Mouse (Mus musculus) liver, embryonic 14.5 days (tissue): ENCODE data around the gene Stx6. TPM values are rescaled to one million over a fixed set of nuclear protein-coding genes. Genes with fewer than 3 reads are reported as not detected.

ENCODE experiments used
- ATAC-seq: fragments of 200-750 bp; cut with Nextera tagmentation; 2 replicates; pipeline ENCODE4 v1.8.0; 2017; ENCODE audit warnings: moderate number of reproducible peaks, mild to moderate bottlenecking, moderate library complexity; ENCODE audit not compliant: insufficient read depth
- DNase-seq, 3 experiments: peaks; one replicate each; pipeline ENCODE4 v3.0.0-alpha.2; 2012 to 2013; ENCODE audit warnings: low read depth in 3 of 3, low spot score in 3 of 3
- H3K27ac ChIP-seq: fragments of 300-500 bp; sonication (generic); 2 replicates; pipeline ENCODE4 v1.5.1; 2014; ENCODE audit warnings: moderate library complexity, mild to moderate bottlenecking, control low read depth, inconsistent platforms
- H3K27me3 ChIP-seq: fragments of 300-500 bp; sonication (generic); 2 replicates; pipeline ENCODE4 v1.6.1; 2014; ENCODE audit warnings: mild to moderate bottlenecking, low read length, moderate library complexity; ENCODE audit not compliant: control insufficient read depth, insufficient read depth
- H3K36me3 ChIP-seq: fragments of 300-500 bp; sonication (generic); replicated peaks from 2 replicates; pipeline ENCODE4 v1.6.1; 2014; ENCODE audit warnings: low read depth; ENCODE audit not compliant: control insufficient read depth, insufficient read depth
- H3K4me1 ChIP-seq, 2 experiments: fragments of 200-500 bp in 1 of 2; fragments of 300-500 bp in 1 of 2; sonication (generic) in 1 of 2; replicated peaks; 2 replicates each; pipeline ENCODE4 v1.6.1; 2012 to 2014; ENCODE audit warnings: antibody characterized with exemption in 1 of 2, inconsistent platforms in 1 of 2, low read length in 1 of 2; ENCODE audit not compliant: control insufficient read depth in 2 of 2, insufficient read depth in 2 of 2
- H3K4me2 ChIP-seq: fragments of 300-500 bp; sonication (generic); 2 replicates; pipeline ENCODE4 v1.6.1; 2014; ENCODE audit warnings: low read depth, mild to moderate bottlenecking, control low read depth, moderate library complexity
- H3K4me3 ChIP-seq, 2 experiments: fragments of 200-500 bp in 1 of 2; fragments of 300-500 bp in 1 of 2; sonication (generic) in 1 of 2; 2 replicates each; pipeline ENCODE4 v1.5.1; 2012 to 2014; ENCODE audit warnings: low read depth in 2 of 2, low read length in 2 of 2, mild to moderate bottlenecking in 2 of 2, control low read depth in 1 of 2, inconsistent platforms in 1 of 2, moderate library complexity in 1 of 2; ENCODE audit not compliant: insufficient read depth in 1 of 2
- H3K9ac ChIP-seq: fragments of 300-500 bp; sonication (generic); replicated peaks from 2 replicates; pipeline ENCODE4 v1.6.1; 2014; ENCODE audit warnings: mild to moderate bottlenecking, control low read depth, moderate library complexity
- H3K9me3 ChIP-seq: fragments of 300-500 bp; sonication (generic); 2 replicates; pipeline ENCODE4 v1.6.1; 2016; ENCODE audit warnings: low read length, mixed read lengths; ENCODE audit not compliant: control insufficient read depth
- CTCF ChIP-seq: IDR thresholded peaks from 2 replicates; pipeline ENCODE4 v1.5.1; 2016; ENCODE audit warnings: antibody characterized with exemption, low read depth, control low read depth
- EP300 ChIP-seq: IDR thresholded peaks from 2 replicates; pipeline ENCODE4 v1.6.1; 2016; ENCODE audit warnings: antibody characterized with exemption, low read depth
- WGBS: fragments of 180-500 bp; shearing (Covaris S2); extraction: QIAGEN DNeasy Blood & Tissue Kit; methylation state at CpG from one replicate; pipeline ENCODE4 v1.1.7; 2014; ENCODE audit not compliant: insufficient replicate concordance; 5-methylcytosine and 5-hydroxymethylcytosine counted together
- polyA plus RNA-seq, 2 experiments: library from polyadenylated mRNA; depleted of rRNA in 1 of 2; stranded (reverse) in 1 of 2; unstranded in 1 of 2; fragments of >200 nt; fragmentation: Nextera tagmentation in 1 of 2; extraction: Ambion mirVana in 1 of 2; gene quantifications; 2 replicates each; pipeline versions ENCODE4 v1.2.1 to v1.2.3; 2012 to 2014

Gene Stx6
- polyA plus RNA-seq, 2 experiments = 5.8 to 9.4 TPM

- H3K9me3 ChIP-seq = no peaks in the 10 kb centered on the region
- H3K9ac ChIP-seq = no peak overlapping the region
- no peak for TF ChIP-seq EP300
- no peak for TF ChIP-seq CTCF
- no peaks in the 10 kb centered on the region for H3K4me1 ChIP-seq
- no peaks in the 10 kb centered on the region for H3K27me3 ChIP-seq
- ATAC-seq (no peak), DNase-seq (no peak)
- H3K36me3 ChIP-seq = no peaks in the 10 kb centered on the region
- no peak overlapping the region for H3K4me3 ChIP-seq
- 69% methylated on average over 2 of the region's 2 CpGs for WGBS
- H3K27ac ChIP-seq = no peak overlapping the region
- no peak overlapping the region for H3K4me2 ChIP-seq
Observed at GRCm38 (mm10) chr1:155191671-155192070, 33.2 kb downstream of the Stx6 start.

- H3K4me2 ChIP-seq = no peak overlapping the region
- H3K4me3 ChIP-seq = no peak overlapping the region
- ATAC-seq = no peak
- no peak for DNase-seq
- 79% methylated on average over 15 of the region's 15 CpGs for WGBS
- no peaks in the 10 kb centered on the region for H3K27me3 ChIP-seq
- no peak overlapping the region for H3K9ac ChIP-seq
- no peaks in the 10 kb centered on the region for H3K9me3 ChIP-seq
- TF ChIP-seq CTCF (no peak), EP300 (no peak)
- no peaks in the 10 kb centered on the region for H3K4me1 ChIP-seq
- H3K27ac ChIP-seq = no peak overlapping the region
- no peaks in the 10 kb centered on the region for H3K36me3 ChIP-seq
Observed at GRCm38 (mm10) chr1:155192805-155193368, 34.4 kb downstream of the Stx6 start.

- TF ChIP-seq CTCF (no peak), EP300 (no peak)
- no peaks in the 10 kb centered on the region; a peak in 1 of 4 replicates for H3K4me1 ChIP-seq
- no peak overlapping the region for H3K9ac ChIP-seq
- 73% methylated on average over 4 of the region's 4 CpGs for WGBS
- no peak overlapping the region for H3K27ac ChIP-seq
- no peak overlapping the region for H3K4me3 ChIP-seq
- H3K36me3 ChIP-seq = no peaks in the 10 kb centered on the region; the same call in 1 of the 2 replicates
- ATAC-seq (no peak), DNase-seq (no peak)
- no peaks in the 10 kb centered on the region for H3K27me3 ChIP-seq
- H3K9me3 ChIP-seq = no peaks in the 10 kb centered on the region
- no peak overlapping the region for H3K4me2 ChIP-seq
Observed at GRCm38 (mm10) chr1:155196691-155197090, 38.2 kb downstream of the Stx6 start.

- Histone ChIP-seq H3K9ac (no peak overlapping the region), H3K4me3 (no peak overlapping the region), H3K4me1 (no peaks in the 10 kb centered on the region; a peak in 1 of 4 replicates), H3K27me3 (no peaks in the 10 kb centered on the region), H3K36me3 (no peaks in the 10 kb centered on the region; the same call in 1 of the 2 replicates), H3K27ac (no peak overlapping the region), H3K9me3 (no peaks in the 10 kb centered on the region), H3K4me2 (no peak overlapping the region)
- DNase-seq (no peak), ATAC-seq (no peak)
- 70% methylated on average over 6 of the region's 6 CpGs for WGBS
- TF ChIP-seq EP300 = no peak
- no peak for TF ChIP-seq CTCF
Observed at GRCm38 (mm10) chr1:155199522-155199921, 41.0 kb downstream of the Stx6 start.

- TF ChIP-seq EP300 (no peak), CTCF (no peak)
- WGBS = 49% methylated on average over 2 of the region's 2 CpGs
- H3K27ac ChIP-seq = no peak overlapping the region
Observed at GRCm38 (mm10) chr1:155200967-155201366, 42.5 kb downstream of the Stx6 start.

More at GRCm38 (mm10) chr1:155200967-155201366, 42.5 kb downstream of the Stx6 start:
- DNase-seq = no peak
- ATAC-seq = no peak
- Histone ChIP-seq H3K27me3 (no peaks in the 10 kb centered on the region), H3K9me3 (no peaks in the 10 kb centered on the region), H3K36me3 (no peaks in the 10 kb centered on the region; the same call in 1 of the 2 replicates), H3K4me1 (no peaks in the 10 kb centered on the region; a peak in 1 of 4 replicates), H3K4me2 (no peak overlapping the region), H3K4me3 (no peak overlapping the region), H3K9ac (no peak overlapping the region)
